24 mouse cellular contexts compared by ENCODE assay signal in the genomic region with DNA sequence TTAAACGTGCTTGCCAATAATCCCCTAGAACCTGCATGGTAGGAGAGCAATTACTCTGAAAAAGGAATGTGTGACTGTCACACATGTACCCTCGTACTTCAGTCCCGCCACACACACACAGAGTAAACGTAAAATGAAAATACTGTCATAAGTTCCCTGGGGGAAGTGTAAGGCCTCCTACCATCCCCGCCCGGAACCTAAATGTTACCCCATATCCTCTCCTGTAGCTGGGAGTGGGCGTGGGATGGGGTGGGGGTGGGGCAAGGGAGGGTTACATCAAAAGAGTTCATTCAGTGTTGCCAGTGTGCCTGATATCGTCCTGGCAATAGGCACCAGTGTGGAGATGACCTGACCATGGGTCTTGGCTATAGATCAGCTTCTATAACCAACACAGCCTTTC.
DNase-seq lines count a peak whose midpoint lies in the region; ATAC-seq and TF ChIP-seq lines count a peak whose summit lies in the region.
"Had no signal": no experiment of that assay in that cellular context is flagged by ENCODE, and none has a peak within 500 bp of the region (broad histone marks: within the 10 kb centered on the region; RNA-seq: fewer than 3 reads in every experiment).

No protein-coding gene starts in this region.

- H3K27me3 ChIP-seq in spleen, adult 2 months (ENCODE audit: control insufficient read depth, insufficient read depth, low read length) = no peaks in the 10 kb centered on the region
- no peaks in the 10 kb centered on the region for H3K27me3 ChIP-seq in liver, embryonic 12.5 days (replicated peaks)
- H3K27me3 ChIP-seq in midbrain, embryonic 16.5 days (ENCODE audit: control insufficient read depth, insufficient read depth, low read depth, low read length) = no peaks in the 10 kb centered on the region
- H3K27me3 ChIP-seq in kidney, embryonic 14.5 days (ENCODE audit: control insufficient read depth, insufficient read depth, low read length) = no peaks in the 10 kb centered on the region
- H3K27me3 ChIP-seq: hindbrain, embryonic 15.5 days; intestine, embryonic 15.5 days; limb, embryonic 15.5 days; neural tube, embryonic 12.5 days; stomach, embryonic 15.5 days had no signal

- TF ChIP-seq CTCF in spleen, adult 2 months (IDR thresholded peaks at IDR 0.05; ENCODE audit: extremely low read depth, insufficient read depth, insufficient read length, insufficient replicate concordance) = no peak

- no peak for ATAC-seq in liver, embryonic 12.5 days
- ATAC-seq in megakaryocyte, adult 5-6 weeks (ENCODE audit: poor library complexity, severe bottlenecking) = peak; percentile 71
- no peak for ATAC-seq in midbrain, embryonic 16.5 days
- ATAC-seq in kidney, embryonic 14.5 days (ENCODE audit: low FRiP score, low TSS enrichment) = no peak
- ATAC-seq: forebrain, embryonic 16.5 days; intestine, embryonic 15.5 days had no signal

- H3K4me2 ChIP-seq in liver, embryonic 12.5 days = no peak overlapping the region
- no peak overlapping the region for H3K4me2 ChIP-seq in midbrain, embryonic 16.5 days (ENCODE audit: low read length)
- H3K4me2 ChIP-seq in kidney, embryonic 14.5 days (replicated peaks; ENCODE audit: low read depth, low read length) = no peak overlapping the region
- H3K4me2 ChIP-seq: hindbrain, embryonic 15.5 days; intestine, embryonic 15.5 days; limb, embryonic 15.5 days; midbrain, embryonic 11.5 days; neural tube, embryonic 12.5 days; stomach, embryonic 15.5 days had no signal

- no peak for DNase-seq in spleen, adult 2 months (ENCODE audit: low read depth in 1 of 2, low spot score in 2 of 2)
- no peak for DNase-seq in spleen, adult 18-20 months
- no peak for DNase-seq in cerebellum, adult 11 months
- DNase-seq: adrenal gland, adult 2 months; cerebellum, adult 2 months; gastrocnemius, postnatal 25 days; kidney, adult 9 months; kidney, postnatal 36 days; lung, postnatal 4 days; thymus, adult 18-20 months; thymus, postnatal 36 days had no signal

- no peaks in the 10 kb centered on the region for H3K9me3 ChIP-seq in liver, embryonic 12.5 days (replicated peaks)
- no peaks in the 10 kb centered on the region for H3K9me3 ChIP-seq in midbrain, embryonic 16.5 days (replicated peaks; ENCODE audit: control insufficient read depth, low read length, poor library complexity, severe bottlenecking)
- H3K9me3 ChIP-seq in kidney, embryonic 14.5 days (ENCODE audit: control insufficient read depth, low read length) = no peaks in the 10 kb centered on the region
- H3K9me3 ChIP-seq: hindbrain, embryonic 15.5 days; intestine, embryonic 15.5 days; limb, embryonic 15.5 days; neural tube, embryonic 12.5 days; stomach, embryonic 15.5 days had no signal

- 65% methylated on average over 8 of the region's 8 CpGs for WGBS in spleen, adult 2 months
- WGBS in liver, embryonic 12.5 days (ENCODE audit: insufficient replicate concordance) = 61% methylated on average over 8 of the region's 8 CpGs
- WGBS in midbrain, embryonic 16.5 days = 87% methylated on average over 8 of the region's 8 CpGs
- WGBS in kidney, embryonic 14.5 days = 83% methylated on average over 8 of the region's 8 CpGs

- H3K9ac ChIP-seq in liver, embryonic 12.5 days = no peak overlapping the region
- H3K9ac ChIP-seq in midbrain, embryonic 16.5 days (ENCODE audit: low read depth, low read length) = no peak overlapping the region
- no peak overlapping the region for H3K9ac ChIP-seq in kidney, embryonic 14.5 days (ENCODE audit: low read depth, low read length)
- H3K9ac ChIP-seq: hindbrain, embryonic 15.5 days; intestine, embryonic 15.5 days; limb, embryonic 15.5 days; neural tube, embryonic 12.5 days; stomach, embryonic 15.5 days had no signal

- H3K36me3 ChIP-seq in spleen, adult 2 months (ENCODE audit: control insufficient read depth, insufficient read depth, low read length) = no peaks in the 10 kb centered on the region
- peaks cover 2% of the 10 kb centered on the region; the same call in 1 of the 2 replicates for H3K36me3 ChIP-seq in liver, embryonic 12.5 days
- no peaks in the 10 kb centered on the region for H3K36me3 ChIP-seq in midbrain, embryonic 16.5 days (ENCODE audit: control insufficient read depth, insufficient read depth, low read length)
- H3K36me3 ChIP-seq in kidney, embryonic 14.5 days (ENCODE audit: control insufficient read depth, insufficient read depth, low read length) = peaks cover 13% of the 10 kb centered on the region; the same call in 1 of the 2 replicates
- H3K36me3 ChIP-seq: intestine, embryonic 15.5 days; stomach, embryonic 15.5 days had no signal

- no peaks in the 10 kb centered on the region; the same call in 1 of the 2 replicates for H3K4me1 ChIP-seq in spleen, adult 2 months (ENCODE audit: control insufficient read depth, insufficient read depth, insufficient read length)
- H3K4me1 ChIP-seq in liver, embryonic 12.5 days = 0 out of 2 replicates have a peak, but pooled peaks cover 8% of the 10 kb centered on the region
- H3K4me1 ChIP-seq in midbrain, embryonic 16.5 days (ENCODE audit: control insufficient read depth, insufficient read depth, low read length) = 0 out of 2 replicates have a peak, but pooled peaks cover 4% of the 10 kb centered on the region
- H3K4me1 ChIP-seq in kidney, embryonic 14.5 days (ENCODE audit: control insufficient read depth, insufficient read depth, low read length) = 0 out of 2 replicates have a peak, but pooled peaks cover 4% of the 10 kb centered on the region
- H3K4me1 ChIP-seq: intestine, embryonic 15.5 days had no signal

- no peak for TF ChIP-seq POLR2A in spleen, adult 2 months (IDR thresholded peaks at IDR 0.05; ENCODE audit: low read depth, low read length)

- H3K27ac ChIP-seq in spleen, adult 2 months (ENCODE audit: insufficient read depth, low read length) = peak overlapping the region; percentile 12; the same call in 1 of the 2 replicates
- H3K27ac ChIP-seq in liver, embryonic 12.5 days = peak overlapping the region; percentile 37; the same call in 1 of the 2 replicates
- H3K27ac ChIP-seq in midbrain, embryonic 16.5 days (ENCODE audit: low read length) = no peak overlapping the region
- no peak overlapping the region for H3K27ac ChIP-seq in kidney, embryonic 14.5 days (ENCODE audit: low read depth, low read length)
- H3K27ac ChIP-seq: forebrain, embryonic 10.5 days; hindbrain, embryonic 15.5 days; intestine, embryonic 15.5 days; left cerebral cortex, adult 2 months; limb, embryonic 15.5 days; neural tube, embryonic 12.5 days; stomach, embryonic 15.5 days had no signal

- H3K4me3 ChIP-seq in spleen, adult 2 months (ENCODE audit: extremely low read depth, insufficient read depth, insufficient read length) = no peak overlapping the region
- H3K4me3 ChIP-seq in liver, embryonic 12.5 days = no peak overlapping the region
- H3K4me3 ChIP-seq in midbrain, embryonic 16.5 days (ENCODE audit: low read depth, low read length) = no peak overlapping the region
- H3K4me3 ChIP-seq in kidney, embryonic 14.5 days (ENCODE audit: low read length) = no peak overlapping the region
- H3K4me3 ChIP-seq: forebrain, embryonic 10.5 days; hindbrain, embryonic 15.5 days; intestine, embryonic 15.5 days; left cerebral cortex, adult 2 months; limb, embryonic 15.5 days; neural tube, embryonic 12.5 days; stomach, embryonic 15.5 days had no signal

Comparison
In these comparisons a context has a peak if more than half of its experiments do, and no peak if none do; other contexts are left out.
1. H3K27ac ChIP-seq: peak in spleen, adult 2 months (single experiment) and liver, embryonic 12.5 days (single experiment); none in midbrain, embryonic 16.5 days (single experiment) and kidney, embryonic 14.5 days (single experiment).